ENCODE assay signal across 7 mouse cellular contexts in genomic region chr9:72925935-72926258, GRCm38 (mm10). TPM values are rescaled to one million over a fixed set of nuclear protein-coding genes. Genes with fewer than 3 reads are reported as not detected.
DNase-seq lines count a peak whose midpoint lies in the region; ATAC-seq and TF ChIP-seq lines count a peak whose summit lies in the region.

No protein-coding gene starts in this region.

- DNase-seq in lung, postnatal 4 days: no peak
- DNase-seq in layer of hippocampus, adult 9-10 months (ENCODE audit: low spot score): no peak
- DNase-seq in MN1 (ENCODE audit: low spot score): no peak

- peak; percentile 55 for ATAC-seq in lung, embryonic 16.5 days (ENCODE audit: low read depth)
- peak; percentile 78 for ATAC-seq in forebrain, embryonic 12.5 days (ENCODE audit: low FRiP score)
- peak; percentile 10; the same call in 1 of the 2 replicates for ATAC-seq in intestine, postnatal 0 days
- ATAC-seq in neural tube, embryonic 14.5 days (ENCODE audit: low read depth): peak; percentile 83

- H3K27me3 ChIP-seq in lung, embryonic 16.5 days (ENCODE audit: control insufficient read depth, insufficient read depth, low read depth, low read length): no peaks in the 10 kb centered on the region
- H3K27me3 ChIP-seq in forebrain, embryonic 12.5 days: peaks cover 11% of the 10 kb centered on the region
- peaks cover 19% of the 10 kb centered on the region for H3K27me3 ChIP-seq in intestine, postnatal 0 days (replicated peaks; ENCODE audit: control insufficient read depth, insufficient read depth, low read length)
- no peaks in the 10 kb centered on the region for H3K27me3 ChIP-seq in neural tube, embryonic 14.5 days (ENCODE audit: control insufficient read depth, insufficient read depth, low read length)

- peaks cover 6% of the 10 kb centered on the region for H3K4me1 ChIP-seq in lung, embryonic 16.5 days (replicated peaks; ENCODE audit: control insufficient read depth, insufficient read depth, low read length)
- H3K4me1 ChIP-seq in forebrain, embryonic 12.5 days: peaks cover 24% of the 10 kb centered on the region
- H3K4me1 ChIP-seq in intestine, postnatal 0 days (replicated peaks; ENCODE audit: control insufficient read depth, insufficient read depth, low read length): no peaks in the 10 kb centered on the region
- peaks cover 14% of the 10 kb centered on the region; the same call in 1 of the 2 replicates for H3K4me1 ChIP-seq in neural tube, embryonic 14.5 days (ENCODE audit: control insufficient read depth, insufficient read depth, low read length)

- H3K9me3 ChIP-seq in lung, embryonic 16.5 days (ENCODE audit: control insufficient read depth, low read length): no peaks in the 10 kb centered on the region
- no peaks in the 10 kb centered on the region for H3K9me3 ChIP-seq in forebrain, embryonic 12.5 days
- no peaks in the 10 kb centered on the region for H3K9me3 ChIP-seq in intestine, postnatal 0 days (ENCODE audit: control insufficient read depth)
- H3K9me3 ChIP-seq in neural tube, embryonic 14.5 days (ENCODE audit: control insufficient read depth, low read length): no peaks in the 10 kb centered on the region

- no peak for TF ChIP-seq CTCF in intestine, postnatal 0 days (IDR thresholded peaks at IDR 0.05; ENCODE audit: low read depth)

- H3K4me2 ChIP-seq in lung, embryonic 16.5 days (ENCODE audit: low read depth, low read length): peak overlapping the region; percentile 95
- H3K4me2 ChIP-seq in forebrain, embryonic 12.5 days: peak overlapping the region; percentile 95
- H3K4me2 ChIP-seq in intestine, postnatal 0 days (replicated peaks; ENCODE audit: low read depth): peak overlapping the region; percentile 85
- peak overlapping the region; percentile 94 for H3K4me2 ChIP-seq in neural tube, embryonic 14.5 days (ENCODE audit: low read depth, low read length)

- under 1% methylated on average over 19 of the region's 20 CpGs for WGBS in lung, embryonic 16.5 days
- WGBS in forebrain, embryonic 12.5 days: under 1% methylated on average over 20 of the region's 20 CpGs
- 4% methylated on average over 20 of the region's 20 CpGs for WGBS in intestine, postnatal 0 days
- WGBS in neural tube, embryonic 14.5 days: 1% methylated on average over 20 of the region's 20 CpGs

- H3K9ac ChIP-seq in lung, embryonic 16.5 days (ENCODE audit: low read length): peak overlapping the region; percentile 88
- H3K9ac ChIP-seq in forebrain, embryonic 12.5 days: peak overlapping the region; percentile 96
- H3K9ac ChIP-seq in intestine, postnatal 0 days (ENCODE audit: low read depth, low read length): peak overlapping the region; percentile 71
- peak overlapping the region; percentile 93 for H3K9ac ChIP-seq in neural tube, embryonic 14.5 days (replicated peaks; ENCODE audit: low read depth, low read length)

- peak overlapping the region; percentile 69 for H3K4me3 ChIP-seq in lung, embryonic 16.5 days (ENCODE audit: low read length)
- peak overlapping the region; percentile 82 for H3K4me3 ChIP-seq in forebrain, embryonic 12.5 days (replicated peaks)
- peak overlapping the region; percentile 64 for H3K4me3 ChIP-seq in intestine, postnatal 0 days (ENCODE audit: low read depth, low read length)
- H3K4me3 ChIP-seq in neural tube, embryonic 14.5 days (ENCODE audit: low read depth, low read length): peak overlapping the region; percentile 82

- H3K36me3 ChIP-seq in lung, embryonic 16.5 days (ENCODE audit: control insufficient read depth, insufficient read depth, low read length): no peaks in the 10 kb centered on the region
- H3K36me3 ChIP-seq in forebrain, embryonic 12.5 days (replicated peaks): no peaks in the 10 kb centered on the region; the same call in 1 of the 2 replicates
- H3K36me3 ChIP-seq in intestine, postnatal 0 days (ENCODE audit: control insufficient read depth, insufficient read depth): no peaks in the 10 kb centered on the region
- no peaks in the 10 kb centered on the region for H3K36me3 ChIP-seq in neural tube, embryonic 14.5 days (ENCODE audit: control insufficient read depth, insufficient read depth, low read length)

- H3K27ac ChIP-seq in lung, embryonic 16.5 days (ENCODE audit: low read length): peak overlapping the region; percentile 80
- peak overlapping the region; percentile 88 for H3K27ac ChIP-seq in forebrain, embryonic 12.5 days
- H3K27ac ChIP-seq in intestine, postnatal 0 days (ENCODE audit: low read depth, low read length): peak overlapping the region; percentile 70
- H3K27ac ChIP-seq in neural tube, embryonic 14.5 days (ENCODE audit: low read depth, low read length): peak overlapping the region; percentile 78

RNA-seq across cellular contexts. Expression of gene Pygo1, which starts 0.5 kb away (rescaled TPM):
- polyA plus RNA-seq in lung, embryonic 16.5 days (2015; fragmentation: Nextera tagmentation; extraction: Ambion mirVana): 2.9 and 3.0 TPM in 2 replicates
- polyA plus RNA-seq in forebrain, embryonic 12.5 days (2016; fragmentation: Nextera tagmentation; extraction: Ambion mirVana): 12.5 TPM in 2 replicates
- 0.90 TPM in 2 replicates for polyA plus RNA-seq in intestine, postnatal 0 days (2015; fragmentation: Nextera tagmentation; extraction: Ambion mirVana)
- 19.7 and 20.5 TPM in 2 replicates for polyA plus RNA-seq in neural tube, embryonic 14.5 days (2014; fragmentation: Nextera tagmentation; extraction: Ambion mirVana)

RNA-seq across cellular contexts. Expression of gene Dyx1c1, which starts 32.7 kb away (rescaled TPM):
- 2.3 and 2.4 TPM in 2 replicates for polyA plus RNA-seq in lung, embryonic 16.5 days (2015; fragmentation: Nextera tagmentation; extraction: Ambion mirVana)
- 1.6 and 2.6 TPM in 2 replicates for polyA plus RNA-seq in forebrain, embryonic 12.5 days (2016; fragmentation: Nextera tagmentation; extraction: Ambion mirVana)
- polyA plus RNA-seq in intestine, postnatal 0 days (2015; fragmentation: Nextera tagmentation; extraction: Ambion mirVana): 0.16 and 0.27 TPM in 2 replicates
- 2.9 and 3.2 TPM in 2 replicates for polyA plus RNA-seq in neural tube, embryonic 14.5 days (2014; fragmentation: Nextera tagmentation; extraction: Ambion mirVana)

RNA-seq across cellular contexts. Expression of gene Gm44503, which starts 32.8 kb away (rescaled TPM):
- not detected in 2 replicates for polyA plus RNA-seq in lung, embryonic 16.5 days (2015; fragmentation: Nextera tagmentation; extraction: Ambion mirVana)
- not detected in 2 replicates for polyA plus RNA-seq in forebrain, embryonic 12.5 days (2016; fragmentation: Nextera tagmentation; extraction: Ambion mirVana)
- polyA plus RNA-seq in intestine, postnatal 0 days (2015; fragmentation: Nextera tagmentation; extraction: Ambion mirVana): 0.20 TPM in 1 of 2 replicates, not detected in the other
- polyA plus RNA-seq in neural tube, embryonic 14.5 days (2014; fragmentation: Nextera tagmentation; extraction: Ambion mirVana): not detected in 2 replicates

RNA-seq across cellular contexts. Expression of gene Ccpg1os, which starts 59.3 kb away (rescaled TPM):
- 30.1 and 30.5 TPM in 2 replicates for polyA plus RNA-seq in lung, embryonic 16.5 days (2015; fragmentation: Nextera tagmentation; extraction: Ambion mirVana)
- 21.4 and 22.8 TPM in 2 replicates for polyA plus RNA-seq in forebrain, embryonic 12.5 days (2016; fragmentation: Nextera tagmentation; extraction: Ambion mirVana)
- 6.7 and 7.7 TPM in 2 replicates for polyA plus RNA-seq in intestine, postnatal 0 days (2015; fragmentation: Nextera tagmentation; extraction: Ambion mirVana)
- 22.1 and 25.1 TPM in 2 replicates for polyA plus RNA-seq in neural tube, embryonic 14.5 days (2014; fragmentation: Nextera tagmentation; extraction: Ambion mirVana)

RNA-seq across cellular contexts. Expression of gene Ccpg1, which starts 59.3 kb away (rescaled TPM):
- polyA plus RNA-seq in lung, embryonic 16.5 days (2015; fragmentation: Nextera tagmentation; extraction: Ambion mirVana): 38.5 and 39.4 TPM in 2 replicates
- polyA plus RNA-seq in forebrain, embryonic 12.5 days (2016; fragmentation: Nextera tagmentation; extraction: Ambion mirVana): 26.0 and 28.9 TPM in 2 replicates
- 16.2 and 17.4 TPM in 2 replicates for polyA plus RNA-seq in intestine, postnatal 0 days (2015; fragmentation: Nextera tagmentation; extraction: Ambion mirVana)
- 33.8 and 47.7 TPM in 2 replicates for polyA plus RNA-seq in neural tube, embryonic 14.5 days (2014; fragmentation: Nextera tagmentation; extraction: Ambion mirVana)

Comparison
In these comparisons a context has a peak if more than half of its experiments do, and no peak if none do; other contexts are left out.
1. ATAC-seq: peak in every context shown above with its lines; median percentile 83 in neural tube, embryonic 14.5 days; 78 in forebrain, embryonic 12.5 days; 55 in lung, embryonic 16.5 days; 10 in intestine, postnatal 0 days.